Mouse (Mus musculus) ES-Bruce4 (cell line): ENCODE measurements around the gene Vps37d. TPM values are rescaled to one million over a fixed set of nuclear protein-coding genes. Genes with fewer than 3 reads are reported as not detected.

ENCODE experiments used
- H3K27ac ChIP-seq: 2 replicates; pipeline ENCODE4 v1.5.1; 2012; ENCODE audit warnings: low read length, inconsistent platforms; ENCODE audit not compliant: insufficient read depth
- H3K27me3 ChIP-seq: 2 replicates; pipeline ENCODE4 v1.6.1; 2012; ENCODE audit warnings: mild to moderate bottlenecking, low read length, inconsistent platforms; ENCODE audit not compliant: control insufficient read depth, poor library complexity, insufficient read depth, severe bottlenecking
- H3K36me3 ChIP-seq: 2 replicates; pipeline ENCODE4 v1.6.1; 2012; ENCODE audit warnings: inconsistent platforms, mild to moderate bottlenecking, low read length, moderate library complexity; ENCODE audit not compliant: control insufficient read depth, poor library complexity, insufficient read depth, severe bottlenecking
- H3K4me1 ChIP-seq: one replicate; pipeline ENCODE4 v1.8.1; 2011; ENCODE audit warnings: low read length; ENCODE audit not compliant: control insufficient read depth, insufficient read depth
- H3K4me3 ChIP-seq: 2 replicates; pipeline ENCODE4 v1.5.1; 2011; ENCODE audit warnings: low read depth, mild to moderate bottlenecking, low read length
- H3K9ac ChIP-seq: 2 replicates; pipeline ENCODE4 v1.6.1; 2012; ENCODE audit warnings: low read depth, mild to moderate bottlenecking, inconsistent platforms; ENCODE audit not compliant: poor library complexity, severe bottlenecking
- H3K9me3 ChIP-seq: replicated peaks from 2 replicates; pipeline ENCODE4 v1.6.1; 2012; ENCODE audit warnings: mild to moderate bottlenecking, low read length, inconsistent platforms; ENCODE audit not compliant: control insufficient read depth, poor library complexity, insufficient read depth, severe bottlenecking
- CTCF ChIP-seq: IDR thresholded peaks from one replicate; pipeline ENCODE4 v1.8.1; 2011; ENCODE audit warnings: low read depth, low read length
- EP300 ChIP-seq: IDR thresholded peaks from 2 replicates; pipeline ENCODE4 v1.6.1; 2011; ENCODE audit warnings: low read depth, low read length; ENCODE audit not compliant: insufficient read depth
- POLR2A ChIP-seq: IDR thresholded peaks from one replicate; pipeline ENCODE4 v1.8.1; 2011; ENCODE audit warnings: low read length; ENCODE audit not compliant: insufficient read depth
- polyA plus RNA-seq: library from polyadenylated mRNA; stranded (reverse); fragments of >200 nt; gene quantifications from 2 replicates; pipeline ENCODE4 v1.2.4, GENCODE M21; 2011; ENCODE audit warnings: low read depth; ENCODE audit not compliant: missing spikeins, insufficient read depth, insufficient read length

Vps37d gene
- polyA plus RNA-seq, 1 experiment, result 5.7 TPM

DNA sequence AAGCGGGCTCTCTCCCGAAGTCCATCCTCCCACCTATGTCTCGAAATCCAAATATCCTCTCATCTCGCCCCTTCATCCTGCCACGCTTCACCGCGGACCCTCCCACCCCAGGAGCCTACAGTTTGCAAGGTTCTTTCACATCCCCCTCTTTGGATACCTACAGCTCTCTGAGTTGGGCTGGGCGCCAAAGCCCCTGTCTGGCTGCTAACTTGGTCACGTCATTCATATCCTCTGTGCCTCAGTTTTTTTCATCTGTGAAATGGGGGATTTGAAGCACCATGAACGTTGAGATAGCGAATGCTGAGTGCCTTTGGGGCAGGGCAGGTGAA is 380 bp upstream of the Vps37d start:
- H3K4me3 ChIP-seq, result peak overlapping the region; percentile 60
- H3K27me3 ChIP-seq, result no peaks in the 10 kb centered on the region
- no peaks in the 10 kb centered on the region for H3K9me3 ChIP-seq
- peak overlapping the region; percentile 97; the same call in 1 of the 2 replicates for H3K9ac ChIP-seq
- H3K27ac ChIP-seq, result no peak overlapping the region
- no peaks in the 10 kb centered on the region for H3K36me3 ChIP-seq
- peaks cover 7% of the 10 kb centered on the region for H3K4me1 ChIP-seq
- no peak for TF ChIP-seq CTCF
- no peak for TF ChIP-seq POLR2A

DNA sequence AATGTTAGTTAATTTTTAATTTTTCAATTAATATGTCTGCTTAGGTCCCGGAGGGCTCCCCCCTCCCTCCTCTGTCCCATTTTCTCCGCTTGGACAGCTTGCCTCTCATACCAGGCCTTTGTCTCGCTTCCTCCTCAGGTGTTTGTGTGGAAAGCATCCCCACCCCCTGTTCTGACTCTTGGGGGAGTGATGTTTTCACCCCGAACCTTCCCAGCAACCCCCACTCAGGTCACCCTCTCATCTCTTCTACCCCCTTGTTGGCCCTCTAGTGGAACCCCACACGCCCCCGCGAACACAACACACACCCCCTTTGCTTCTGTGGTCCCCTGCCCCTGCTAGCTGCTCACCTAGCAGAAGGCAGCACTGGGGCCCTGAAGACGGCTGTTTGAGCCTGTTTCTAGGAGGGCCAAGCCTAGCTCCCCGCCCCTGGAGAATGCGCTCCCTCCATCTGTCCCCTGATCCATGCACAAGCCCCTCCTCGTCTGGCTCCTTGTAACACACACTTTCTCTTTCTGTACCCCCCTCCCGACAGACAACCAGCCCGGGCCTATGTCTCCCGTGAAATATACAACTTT is 1.0 kb downstream of the Vps37d start:
- peak overlapping the region; percentile 97 for H3K9ac ChIP-seq
- peaks cover 11% of the 10 kb centered on the region for H3K4me1 ChIP-seq
- no peaks in the 10 kb centered on the region for H3K9me3 ChIP-seq
- peak overlapping the region; percentile 73 for H3K4me3 ChIP-seq
- H3K27me3 ChIP-seq, result no peaks in the 10 kb centered on the region
- H3K36me3 ChIP-seq, result no peaks in the 10 kb centered on the region
- H3K27ac ChIP-seq, result no peak overlapping the region
- TF ChIP-seq POLR2A, result no peak
- no peak for TF ChIP-seq EP300
- TF ChIP-seq CTCF, result no peak

DNA sequence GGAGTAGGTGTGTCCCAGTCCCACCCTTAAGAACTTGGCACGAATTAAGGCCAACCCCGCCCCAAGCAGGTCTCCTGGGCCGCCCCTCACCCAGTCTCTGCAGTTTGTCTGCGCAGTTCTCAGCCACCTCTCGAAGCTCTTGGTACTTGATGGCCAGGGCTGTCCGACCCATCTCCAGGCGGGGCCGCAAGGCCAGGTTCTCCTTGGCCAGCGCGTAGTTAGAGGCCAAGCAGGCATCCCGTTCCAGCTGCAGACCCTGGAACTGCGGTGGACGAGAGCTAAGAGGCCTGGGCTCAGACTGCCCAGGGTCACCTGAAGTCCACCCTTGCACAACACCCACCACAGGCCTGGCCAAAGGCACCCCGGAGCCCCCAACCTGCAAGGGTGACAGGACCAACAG is 1.7 kb downstream of the Vps37d start:
- Histone ChIP-seq H3K36me3 (no peaks in the 10 kb centered on the region), H3K9ac (no peak overlapping the region), H3K9me3 (no peaks in the 10 kb centered on the region), H3K27me3 (no peaks in the 10 kb centered on the region), H3K4me3 (peak overlapping the region; percentile 33), H3K4me1 (peaks cover 11% of the 10 kb centered on the region), H3K27ac (no peak overlapping the region)
- TF ChIP-seq POLR2A, result no peak
- TF ChIP-seq EP300, result no peak
- TF ChIP-seq CTCF, result no peak

DNA sequence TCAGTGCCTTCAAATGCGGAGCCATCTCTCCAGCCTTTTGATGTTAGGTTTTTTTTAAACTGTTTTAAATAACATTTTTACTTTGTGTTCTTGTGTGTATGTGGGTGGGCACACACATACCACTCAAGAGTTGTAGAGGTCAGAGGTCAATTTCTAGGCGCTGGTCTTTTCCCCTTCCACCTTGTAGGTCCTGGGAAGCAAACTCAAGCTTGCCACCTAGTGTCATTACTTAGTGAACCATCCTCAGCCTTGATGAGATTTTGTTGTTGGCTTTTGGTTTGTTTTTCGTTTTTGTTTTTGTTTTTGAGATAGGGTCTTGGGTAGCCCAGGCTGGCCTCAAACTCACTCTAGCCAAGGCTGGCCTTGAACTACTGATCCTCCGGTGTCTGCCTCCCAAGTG is 2.4 kb downstream of the Vps37d start:
- no peak overlapping the region for H3K27ac ChIP-seq
- H3K36me3 ChIP-seq, result no peaks in the 10 kb centered on the region
- peaks cover 11% of the 10 kb centered on the region for H3K4me1 ChIP-seq
- TF ChIP-seq EP300, result no peak
- TF ChIP-seq CTCF, result no peak
- no peak for TF ChIP-seq POLR2A
- H3K27me3 ChIP-seq, result no peaks in the 10 kb centered on the region
- H3K9ac ChIP-seq, result no peak overlapping the region
- H3K9me3 ChIP-seq, result no peaks in the 10 kb centered on the region
- no peak overlapping the region for H3K4me3 ChIP-seq

DNA sequence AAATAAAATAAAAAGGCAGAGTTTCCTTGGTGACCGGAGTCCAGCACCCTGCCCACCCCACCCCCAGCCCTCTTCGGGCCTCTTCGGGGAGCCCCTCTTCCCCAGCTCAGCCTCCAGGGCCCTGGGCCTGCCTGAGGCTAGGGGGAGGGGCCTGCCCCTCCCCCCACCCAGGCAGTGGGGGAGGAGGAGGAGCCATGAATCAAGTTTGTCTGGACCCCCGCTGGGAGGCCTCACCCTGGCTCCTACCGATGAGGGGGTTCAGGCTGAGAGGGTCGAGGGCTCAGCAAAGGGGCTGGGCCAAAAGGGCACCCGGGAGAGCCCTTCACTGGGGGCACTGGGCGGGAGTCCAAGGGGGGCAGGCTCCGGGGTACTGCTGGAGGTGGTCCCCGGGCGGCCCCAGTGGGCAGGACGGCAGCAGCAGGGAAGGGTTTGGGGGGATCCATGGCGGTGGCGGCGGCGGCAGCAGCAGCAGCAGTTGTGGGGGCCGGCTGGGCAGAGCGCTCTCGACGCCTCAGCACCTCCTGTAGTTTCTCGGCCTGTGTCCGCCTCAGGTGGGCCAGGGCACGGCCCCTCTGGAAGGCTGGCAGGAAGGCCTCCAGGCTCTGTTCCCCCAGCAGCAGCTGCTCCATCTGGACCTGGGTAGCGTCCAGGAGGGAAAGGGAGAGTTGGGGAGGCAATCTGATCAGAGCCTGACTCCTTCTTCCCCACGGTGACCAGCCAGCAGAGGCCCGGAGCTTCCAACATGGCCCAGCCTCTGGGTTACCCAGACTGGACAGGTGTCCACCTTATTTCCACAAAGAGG is 4.5 kb downstream of the Vps37d start:
- Histone ChIP-seq H3K9me3 (no peaks in the 10 kb centered on the region), H3K27me3 (no peaks in the 10 kb centered on the region), H3K36me3 (no peaks in the 10 kb centered on the region), H3K4me3 (no peak overlapping the region; the same call in 1 of the 2 replicates), H3K9ac (peak overlapping the region; percentile 37), H3K4me1 (peaks cover 11% of the 10 kb centered on the region), H3K27ac (no peak overlapping the region)
- TF ChIP-seq EP300 (0 out of 2 replicates have a peak, but pooled peaks have one; percentile 52), POLR2A (no peak)

DNA sequence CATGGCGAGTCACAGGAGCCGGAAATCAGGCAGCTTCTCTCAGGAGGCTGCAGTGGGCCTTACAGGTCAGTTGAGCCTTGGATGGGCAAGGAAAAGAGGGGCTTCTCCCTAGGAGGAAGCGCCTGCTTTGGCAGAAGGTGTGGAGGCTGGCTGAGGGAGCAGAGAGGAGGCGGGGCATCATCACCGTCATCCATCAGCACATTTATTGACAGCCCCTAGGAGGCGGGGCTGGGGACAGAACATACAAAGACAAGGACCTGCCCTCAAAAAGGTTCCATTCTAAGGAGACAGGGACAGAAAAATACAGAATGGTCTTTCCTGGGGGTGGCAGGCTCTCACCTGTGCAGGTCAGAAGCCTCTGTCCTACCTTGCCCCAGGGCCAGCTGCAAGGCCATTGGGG is 5.3 kb downstream of the Vps37d start:
- Histone ChIP-seq H3K9me3 (no peaks in the 10 kb centered on the region), H3K36me3 (no peaks in the 10 kb centered on the region), H3K4me3 (peak overlapping the region; percentile 61), H3K4me1 (peaks cover 11% of the 10 kb centered on the region), H3K27ac (peak overlapping the region; percentile 60; the same call in 1 of the 2 replicates), H3K9ac (peak overlapping the region; percentile 37), H3K27me3 (no peaks in the 10 kb centered on the region)
- no peak for TF ChIP-seq EP300
- no peak for TF ChIP-seq POLR2A
- no peak for TF ChIP-seq CTCF
